Mouse (Mus musculus) spleen, adult 10 weeks (tissue): ENCODE results near the gene Snx6. TPM values are rescaled to one million over a fixed set of nuclear protein-coding genes. Genes with fewer than 3 reads are reported as not detected.

Experiments used
- polyA plus RNA-seq: library from polyadenylated mRNA; stranded (reverse); fragments of 350-450 nt; fragmentation: Illumina TruSeq; extraction: RNeasy Lipid Tissue Mini Kit (QIAGEN cat#74804); gene quantifications from one replicate; pipeline ENCODE4 v1.2.3, GENCODE M21; 2015; ENCODE audit warnings: low replicate concordance; ENCODE audit not compliant: insufficient read depth

Gene Snx6
- 95.2 TPM for polyA plus RNA-seq

GRCm38 (mm10) chr12:54795153-54795998 lies at the start of gene Snx6:
TSS of gene Snx6 (minus strand) at chr12:54795703.

Other genes starting within 250 kb of the Snx6 start
- gene Sptssa, start 139.1 kb downstream of the Snx6 start, polyA plus RNA-seq, result 120 TPM
- gene Eapp, start 99.8 kb downstream of the Snx6 start, polyA plus RNA-seq, result 64.4 TPM
- 65.1 TPM for gene Cfl2, start 67.2 kb upstream of the Snx6 start, polyA plus RNA-seq
- gene Gm20403, start 190.8 kb upstream of the Snx6 start, polyA plus RNA-seq, result not detected
- gene Baz1a, start 218.6 kb upstream of the Snx6 start, polyA plus RNA-seq, result 126 TPM